Mouse (Mus musculus) liver, adult 2 months (tissue): ENCODE data around the gene Gm10964.

Experiments used
- CTCF ChIP-seq: fragments of 200-500 bp; IDR thresholded peaks from 2 replicates; pipeline ENCODE4 v1.5.1; 2011; ENCODE audit warnings: low read depth, low read length, control low read depth
- POLR2A ChIP-seq: fragments of 200-500 bp; IDR thresholded peaks from 2 replicates; pipeline ENCODE4 v1.6.1; 2011; ENCODE audit warnings: low read length, control low read depth; ENCODE audit not compliant: insufficient read depth; ENCODE audit errors: extremely low read depth

DNA sequence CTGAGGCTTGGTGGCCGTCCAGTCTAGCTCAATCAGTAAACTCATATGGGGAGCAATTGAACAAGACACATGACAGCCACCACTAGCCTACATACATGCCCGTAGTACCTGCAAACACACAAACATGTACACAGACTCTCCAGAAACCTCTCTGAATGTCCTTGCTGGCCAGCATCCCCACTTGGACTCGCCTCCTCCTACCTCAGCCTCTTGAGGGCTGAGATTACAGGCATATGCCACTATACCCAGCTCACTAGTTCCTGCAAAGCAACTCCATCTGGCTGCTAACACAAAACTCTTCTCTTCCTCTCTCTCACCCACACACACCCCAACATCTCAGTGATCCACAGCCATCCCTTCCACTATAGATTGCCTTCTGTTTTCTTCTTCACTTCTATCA lies 41.1 kb downstream of the Gm10964 start:
- no peak for TF ChIP-seq POLR2A
- no peak for TF ChIP-seq CTCF
